Mouse (Mus musculus): Measurements from ENCODE around the gene Rapgef3. TPM values are rescaled to one million over a fixed set of nuclear protein-coding genes. Genes with fewer than 3 reads are reported as not detected.

The Rapgef3 gene
- total RNA-seq, 4 experiments from 2014 or later, result 20.5 to 27.4 (median 23.8) TPM

DNA sequence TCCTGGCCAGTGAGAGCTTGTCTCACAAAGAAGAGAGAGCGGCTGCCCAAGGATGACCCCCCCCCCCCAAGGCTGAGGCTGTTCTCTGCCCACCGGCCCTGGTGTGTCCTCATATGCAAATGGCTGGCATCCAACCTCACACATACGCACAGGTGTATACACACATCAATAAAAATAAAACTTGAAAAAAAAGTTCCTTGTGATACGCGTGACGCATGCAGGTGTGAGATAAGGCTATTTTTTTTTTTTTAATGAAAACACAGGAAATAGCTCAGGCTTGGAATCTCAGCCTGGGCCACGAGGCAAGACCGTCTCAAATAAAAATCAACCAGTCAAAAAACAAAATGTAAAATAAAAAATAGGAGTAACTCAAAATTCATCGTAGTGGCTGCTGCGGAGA, 21.5 kb downstream of the Rapgef3 start:
- DNase-seq (ENCODE audit: low spot score), result no peak

DNA sequence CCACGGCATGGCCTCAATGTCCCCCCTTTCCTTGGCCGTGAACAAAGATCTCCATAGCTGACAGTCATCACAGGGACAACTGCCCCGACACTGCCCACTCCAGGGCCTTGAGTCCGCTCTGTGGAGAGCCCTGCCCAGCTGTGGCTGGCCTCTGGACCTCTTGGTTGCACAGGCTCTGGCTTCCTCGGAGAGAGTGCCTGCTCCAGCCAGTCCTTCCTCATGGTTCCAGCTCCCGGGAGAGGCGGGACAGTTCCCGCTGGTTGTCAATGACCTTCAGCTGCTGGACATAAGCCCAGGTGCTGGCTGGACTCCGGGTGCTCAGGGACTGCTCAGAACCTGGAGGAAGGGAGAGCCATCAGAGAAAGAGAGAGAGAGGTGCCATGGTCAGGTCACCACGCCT, 22.4 kb downstream of the Rapgef3 start:
- DNase-seq (ENCODE audit: low spot score), result peak; percentile 75

DNA sequence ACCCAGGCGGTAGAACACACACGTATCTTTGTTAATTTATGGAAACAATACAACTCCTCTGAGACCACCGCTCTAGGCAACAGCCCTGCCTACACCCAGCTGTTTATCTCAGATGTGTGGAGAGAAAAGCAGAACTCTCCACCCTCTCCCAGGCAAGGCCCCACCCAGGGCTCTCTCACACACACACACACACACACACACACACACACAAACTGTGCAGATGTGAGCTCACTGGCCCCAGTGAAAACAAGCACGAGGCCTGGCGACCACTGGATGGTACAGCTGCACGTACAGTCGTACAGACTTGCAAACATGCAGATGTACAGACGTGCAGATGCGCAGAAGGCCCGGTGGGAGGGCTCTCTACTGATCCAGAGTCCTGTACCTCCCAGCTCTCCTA, 22.8 kb downstream of the Rapgef3 start:
- no peak for DNase-seq (ENCODE audit: low spot score)

DNA sequence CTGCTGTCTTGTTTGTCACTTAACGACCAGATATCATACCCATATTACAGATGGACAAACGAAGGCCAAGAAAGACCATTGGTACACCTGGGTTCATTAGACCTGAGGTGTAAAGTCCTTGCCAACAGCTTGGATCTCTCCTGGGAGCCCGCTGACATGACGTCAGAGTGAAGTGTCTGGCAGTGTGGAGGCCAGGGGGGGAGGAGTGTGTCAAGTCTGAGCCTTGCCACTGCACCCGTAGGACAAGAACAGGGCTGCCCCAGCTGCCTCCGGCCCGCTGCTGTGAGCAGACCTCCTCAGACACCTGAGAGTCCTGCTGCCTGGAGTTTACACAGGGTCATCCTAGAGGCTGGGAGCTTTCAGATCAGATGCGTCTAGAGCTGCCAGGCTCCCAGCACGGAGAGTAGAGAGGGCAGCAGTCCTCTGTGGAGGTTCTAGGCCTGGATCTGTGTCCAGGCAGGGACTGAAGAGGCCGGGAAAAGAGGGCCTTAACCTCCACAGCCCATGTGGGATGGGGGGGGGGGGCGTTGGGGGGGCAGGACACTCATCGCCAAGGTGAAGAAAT, 23.7 kb downstream of the Rapgef3 start:
- no peak for DNase-seq (ENCODE audit: low spot score)

DNA sequence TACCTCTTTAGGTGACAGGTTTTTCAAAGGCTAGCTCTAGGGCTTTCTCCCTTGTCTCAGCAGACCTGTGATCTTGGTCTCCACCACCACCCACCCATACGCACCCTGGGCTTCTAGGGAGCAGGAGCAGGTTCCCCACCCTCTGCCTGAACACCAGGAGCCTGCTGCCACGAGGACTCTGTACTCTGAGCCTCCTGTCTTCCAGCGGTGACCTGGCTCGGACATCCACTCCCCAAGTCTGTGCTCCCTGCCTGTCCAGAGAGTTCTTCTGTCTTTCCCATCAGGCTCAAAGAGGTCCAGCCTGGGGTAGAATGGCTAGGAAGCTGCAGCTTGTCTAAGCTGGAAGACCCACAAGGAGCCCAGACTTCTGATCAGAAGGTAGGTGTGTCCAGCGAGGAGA, 24.6 kb downstream of the Rapgef3 start:
- no peak for DNase-seq (ENCODE audit: low spot score)

DNA sequence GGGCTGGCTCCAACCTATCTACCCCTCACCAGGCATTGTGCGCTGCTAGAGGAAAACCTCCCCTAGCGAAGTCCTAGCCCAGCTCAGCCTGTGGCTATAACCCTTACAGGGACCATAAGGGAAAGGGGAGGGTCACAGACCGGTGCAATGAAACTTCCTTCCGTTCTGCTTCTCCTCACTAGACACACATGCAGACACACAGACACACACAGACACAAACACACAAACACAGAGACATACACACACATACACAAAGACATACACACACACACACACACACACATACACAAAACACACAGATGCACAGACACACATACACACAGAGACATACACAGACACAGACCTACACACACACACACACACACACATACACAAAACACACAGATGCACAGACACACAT, 25.2 kb downstream of the Rapgef3 start:
- no peak for DNase-seq (ENCODE audit: low spot score)

DNA sequence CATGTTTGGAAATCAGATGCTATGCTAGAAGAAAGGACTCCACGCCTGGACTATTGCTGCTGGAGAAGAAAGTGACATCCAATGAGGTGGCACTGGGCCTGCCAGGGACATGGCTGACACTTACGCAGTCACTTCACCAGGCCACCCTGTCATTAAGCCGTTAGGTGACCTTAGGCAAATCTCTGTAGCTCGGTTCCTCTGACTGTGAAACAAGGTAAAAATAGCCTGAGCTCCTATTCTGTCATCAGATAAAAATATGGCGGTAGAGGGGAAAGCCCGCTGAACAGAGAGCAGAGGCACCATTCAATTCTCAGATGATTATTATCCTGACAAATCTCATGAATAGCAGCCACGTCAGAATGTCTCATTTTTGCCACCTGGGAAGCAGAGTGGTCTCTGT, 25.7 kb downstream of the Rapgef3 start:
- DNase-seq (ENCODE audit: low spot score), result no peak

DNA sequence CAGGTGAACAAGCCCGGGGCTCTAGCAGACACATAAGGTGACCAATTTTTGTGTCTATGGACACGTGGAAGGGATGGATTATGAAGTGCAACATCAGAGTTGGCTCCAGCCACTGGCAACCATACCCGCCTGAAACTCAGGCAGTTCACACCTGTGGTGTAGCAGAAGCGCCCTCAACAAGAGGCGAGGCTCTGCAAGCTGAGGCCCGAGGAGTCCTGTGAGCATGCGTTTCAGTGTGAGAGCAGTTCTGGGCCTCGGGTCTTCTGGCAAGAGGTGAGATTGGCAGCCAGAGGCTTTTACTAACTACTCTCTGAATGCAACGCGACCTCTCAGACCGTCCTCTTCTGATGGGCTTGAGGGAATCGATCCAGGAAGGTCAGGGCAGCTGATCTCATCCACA, 26.1 kb downstream of the Rapgef3 start:
- DNase-seq (ENCODE audit: low spot score), result no peak

DNA sequence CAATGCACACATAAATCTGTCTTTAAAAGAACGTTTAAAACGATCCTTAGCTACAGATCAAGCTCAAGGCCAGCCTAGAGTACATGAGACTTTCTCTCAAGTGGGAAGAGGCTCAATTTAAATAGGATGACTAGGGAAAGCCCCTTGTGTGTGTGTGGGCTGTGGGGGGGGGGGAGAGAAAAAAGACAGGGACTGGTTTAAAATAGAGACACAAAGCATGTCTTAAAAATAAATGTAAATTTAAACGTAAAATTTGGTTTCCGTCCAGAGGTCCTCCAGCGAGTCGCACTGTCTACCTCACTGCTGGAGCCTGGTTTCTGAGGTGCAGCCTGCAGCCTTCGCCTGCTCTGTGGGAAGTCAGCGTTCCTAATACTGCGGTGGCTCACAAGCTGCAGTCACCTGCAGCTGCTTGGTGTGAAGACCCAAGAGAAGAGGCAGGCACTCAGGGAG, 27.5 kb downstream of the Rapgef3 start:
- no peak for DNase-seq (ENCODE audit: low spot score)

DNA sequence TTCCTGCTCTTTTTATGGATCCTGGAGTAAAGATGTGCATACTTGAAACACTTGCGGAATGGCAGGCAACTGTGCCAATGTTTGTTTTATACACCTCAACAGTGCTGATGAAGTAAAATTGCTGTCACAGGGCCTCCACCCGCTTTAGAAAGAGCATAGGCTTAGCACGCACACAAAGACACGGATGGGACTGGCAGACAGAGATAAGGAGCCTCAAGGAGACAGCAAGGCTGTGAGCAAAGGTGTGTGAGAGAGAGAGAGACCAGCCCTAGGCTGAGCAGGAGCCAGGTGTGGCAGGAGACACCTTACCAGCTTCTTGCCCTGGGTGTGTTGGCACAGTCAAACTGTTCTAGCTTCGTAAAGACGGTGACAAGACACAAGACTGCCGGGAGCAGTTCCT, 28.8 kb downstream of the Rapgef3 start:
- DNase-seq (ENCODE audit: low spot score), result no peak

DNA sequence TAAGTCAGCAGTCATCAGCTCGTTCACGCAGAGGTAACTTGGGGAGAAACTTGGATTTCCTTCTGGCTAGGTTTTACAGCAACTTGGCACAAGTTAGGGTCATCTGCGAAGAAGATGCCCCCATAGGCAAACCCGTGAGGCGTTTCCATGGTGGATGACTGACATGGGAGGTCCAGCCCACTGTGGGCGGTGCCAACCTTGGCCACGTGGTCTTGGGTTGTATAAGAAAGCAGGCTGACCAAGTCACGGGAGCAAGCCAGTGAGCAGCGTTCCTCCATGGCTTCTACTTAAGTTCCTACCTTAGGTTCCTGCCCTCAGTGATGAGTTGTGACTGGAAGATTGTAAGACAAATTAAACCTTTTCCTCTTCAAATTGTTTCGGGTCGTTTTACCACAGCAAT, 35.8 kb downstream of the Rapgef3 start:
- no peak for DNase-seq (ENCODE audit: low spot score)

DNA sequence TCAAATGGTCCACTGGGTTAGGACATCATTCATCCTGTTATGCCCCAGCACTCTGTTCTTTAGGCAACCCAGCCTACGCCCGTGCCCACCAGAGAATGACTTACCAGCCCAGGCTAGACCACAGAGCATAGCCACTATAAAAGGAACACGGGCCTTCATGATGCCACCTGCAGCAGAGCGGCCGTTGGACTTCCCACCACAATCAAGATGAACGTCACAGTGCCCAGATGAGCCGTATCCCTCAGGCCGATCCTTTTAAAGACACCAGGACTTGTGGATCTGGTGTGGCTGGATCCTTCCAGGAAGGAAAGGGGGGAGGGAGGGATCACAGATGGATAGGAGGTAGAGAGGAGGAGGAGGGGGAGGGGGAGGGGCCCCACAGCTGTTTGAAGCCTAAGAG, 36.7 kb downstream of the Rapgef3 start, which contains the start of gene Endou:
TSS of gene Endou (minus strand) at position 229 of the 400 bp plus-strand sequence.
- DNase-seq (ENCODE audit: low spot score), result no peak

DNA sequence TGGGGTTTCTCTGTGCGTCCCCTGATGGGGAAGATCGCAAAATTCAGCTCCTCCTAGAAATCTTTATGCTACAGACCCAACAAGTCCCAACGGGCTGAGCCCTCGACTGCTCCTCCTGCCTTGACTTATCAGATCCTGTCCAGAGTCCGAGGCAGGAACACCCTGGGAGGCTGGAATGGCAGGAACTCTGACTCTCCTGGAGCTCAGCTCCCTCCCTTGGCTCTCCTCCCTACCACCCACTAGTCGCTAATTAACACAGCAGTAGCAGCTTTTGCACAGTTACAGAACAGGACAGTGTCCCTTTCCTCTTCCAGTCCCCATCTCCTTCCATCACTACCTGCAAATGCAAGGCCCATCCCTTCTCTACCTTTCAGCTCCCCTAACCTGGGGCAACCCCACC, 37.4 kb downstream of the Rapgef3 start:
- DNase-seq (ENCODE audit: low spot score), result no peak

DNA sequence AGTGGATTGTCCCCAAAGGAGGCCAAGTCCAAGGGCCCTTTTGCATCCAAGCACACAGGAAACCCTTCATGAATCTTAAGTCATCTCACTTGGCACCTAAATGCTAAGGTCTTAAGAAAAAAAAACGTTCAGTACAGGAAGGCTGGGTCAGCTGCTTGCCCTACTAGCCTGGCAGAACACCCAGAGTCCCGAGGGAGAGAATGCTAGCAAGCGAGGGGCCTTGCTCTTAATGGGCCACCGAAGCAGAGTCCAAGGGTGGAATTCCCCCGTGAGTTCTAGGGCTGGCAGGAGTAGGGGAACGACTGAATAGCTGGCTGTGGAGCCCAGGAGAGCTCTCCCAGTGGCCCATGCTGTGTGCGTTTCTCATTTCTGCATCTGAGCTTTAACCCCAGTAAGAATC, 39.0 kb downstream of the Rapgef3 start:
- no peak for DNase-seq (ENCODE audit: low spot score)

DNA sequence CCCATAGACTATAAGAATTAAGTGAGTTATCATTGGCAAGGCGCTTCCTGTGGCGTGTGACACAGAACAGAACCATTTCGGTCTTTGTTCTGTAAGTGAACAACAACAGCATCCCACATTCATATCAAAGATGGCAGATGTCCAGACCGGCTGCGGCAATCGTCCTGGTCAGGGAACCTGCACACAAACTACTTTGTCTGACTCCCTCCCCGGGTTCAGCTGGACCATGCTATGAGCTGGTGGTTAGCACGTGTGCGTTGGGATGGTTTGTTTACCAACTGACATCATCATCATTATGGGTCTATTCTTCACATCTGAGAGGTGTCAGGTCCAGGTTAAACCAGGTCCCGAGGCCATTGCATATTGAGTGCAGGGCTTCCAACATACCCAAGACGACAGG, 39.4 kb downstream of the Rapgef3 start:
- DNase-seq (ENCODE audit: low spot score), result no peak

DNA sequence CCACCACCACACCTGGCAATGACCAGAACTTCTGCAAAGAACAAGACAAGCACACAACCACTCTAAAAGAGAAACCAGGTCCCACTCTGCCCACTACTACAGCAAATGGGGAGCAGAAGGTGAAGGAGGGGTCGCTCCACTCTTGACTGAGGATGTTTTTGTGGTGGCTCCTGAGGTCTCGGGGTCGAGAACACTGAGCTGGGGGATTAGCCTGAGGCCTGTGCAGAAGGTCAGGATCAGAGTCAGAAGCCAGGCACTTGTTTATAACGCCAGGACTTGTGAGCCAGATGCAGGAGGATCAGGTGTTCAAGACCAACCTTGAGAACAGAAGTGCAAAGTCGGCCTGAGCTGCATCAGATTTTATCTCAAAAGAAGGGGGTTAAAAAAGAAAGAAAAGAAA, 40.3 kb downstream of the Rapgef3 start:
- no peak for DNase-seq (ENCODE audit: low spot score)

DNA sequence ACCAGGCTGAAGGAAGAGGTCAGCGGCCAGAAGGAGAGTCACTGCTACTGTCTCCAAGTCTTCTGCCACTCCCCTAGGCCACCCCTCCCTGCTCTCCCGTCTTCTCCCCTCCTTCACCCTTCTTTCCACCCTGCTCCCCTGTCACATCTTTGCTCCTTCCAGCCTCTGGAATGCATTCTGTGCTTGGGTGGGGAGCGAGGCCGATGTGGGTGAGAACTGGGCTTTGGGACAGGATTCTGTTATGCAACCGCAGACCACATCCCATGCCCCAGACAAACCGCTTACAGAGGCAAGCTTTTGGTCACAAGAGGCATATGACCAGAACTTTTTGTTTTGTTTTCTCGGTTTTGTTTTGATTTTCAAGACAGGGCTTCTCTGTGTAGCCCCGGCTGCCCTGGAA, 40.7 kb downstream of the Rapgef3 start:
- no peak for DNase-seq (ENCODE audit: low spot score)

DNA sequence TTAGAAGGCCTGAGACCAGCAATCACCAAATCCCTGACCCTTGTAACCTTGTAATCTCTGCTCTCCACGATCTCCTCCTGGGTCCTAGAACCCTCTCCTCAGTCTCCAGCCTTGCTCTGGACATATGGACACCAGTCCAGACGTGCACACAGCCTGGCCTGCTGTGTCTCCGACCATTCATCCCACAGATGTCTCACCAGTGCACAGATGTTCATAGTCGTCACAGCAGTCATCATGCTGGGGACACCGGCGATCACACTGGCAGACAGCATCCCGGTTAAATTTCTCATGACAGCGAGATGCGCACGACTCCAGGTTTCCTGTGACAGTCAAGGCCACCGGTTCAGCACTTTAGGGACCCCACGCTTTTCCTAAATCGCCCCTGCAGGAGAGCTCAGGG, 41.5 kb downstream of the Rapgef3 start:
- no peak for DNase-seq (ENCODE audit: low spot score)

DNA sequence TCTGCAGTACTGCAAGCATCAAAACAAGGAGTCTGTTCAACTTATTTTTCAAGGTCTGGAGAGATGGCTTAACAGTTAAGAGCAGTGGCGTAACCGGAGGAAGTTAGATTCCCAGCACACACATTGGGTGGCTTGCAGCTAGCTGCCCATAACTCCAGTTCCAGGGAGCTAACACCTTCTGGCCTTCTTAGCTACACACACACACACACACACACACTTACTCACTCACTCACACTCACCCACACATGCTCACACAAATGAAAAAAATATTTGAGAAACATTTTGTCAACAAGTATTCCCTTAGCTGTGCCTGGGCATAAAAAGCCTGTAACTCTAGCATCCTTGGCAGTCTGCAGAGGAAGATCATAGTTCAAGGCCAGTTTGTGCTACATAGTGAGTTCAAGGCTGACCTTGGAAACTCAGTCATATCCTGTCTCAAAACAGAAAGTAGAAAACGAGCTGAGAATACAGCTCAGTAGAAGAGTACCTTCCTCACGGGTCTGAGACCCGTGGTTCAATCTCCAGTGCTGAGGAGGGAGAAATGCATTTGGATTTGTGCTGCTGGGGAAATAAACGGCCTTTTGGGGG, 42.5 kb downstream of the Rapgef3 start:
- DNase-seq (ENCODE audit: low spot score), result no peak

DNA sequence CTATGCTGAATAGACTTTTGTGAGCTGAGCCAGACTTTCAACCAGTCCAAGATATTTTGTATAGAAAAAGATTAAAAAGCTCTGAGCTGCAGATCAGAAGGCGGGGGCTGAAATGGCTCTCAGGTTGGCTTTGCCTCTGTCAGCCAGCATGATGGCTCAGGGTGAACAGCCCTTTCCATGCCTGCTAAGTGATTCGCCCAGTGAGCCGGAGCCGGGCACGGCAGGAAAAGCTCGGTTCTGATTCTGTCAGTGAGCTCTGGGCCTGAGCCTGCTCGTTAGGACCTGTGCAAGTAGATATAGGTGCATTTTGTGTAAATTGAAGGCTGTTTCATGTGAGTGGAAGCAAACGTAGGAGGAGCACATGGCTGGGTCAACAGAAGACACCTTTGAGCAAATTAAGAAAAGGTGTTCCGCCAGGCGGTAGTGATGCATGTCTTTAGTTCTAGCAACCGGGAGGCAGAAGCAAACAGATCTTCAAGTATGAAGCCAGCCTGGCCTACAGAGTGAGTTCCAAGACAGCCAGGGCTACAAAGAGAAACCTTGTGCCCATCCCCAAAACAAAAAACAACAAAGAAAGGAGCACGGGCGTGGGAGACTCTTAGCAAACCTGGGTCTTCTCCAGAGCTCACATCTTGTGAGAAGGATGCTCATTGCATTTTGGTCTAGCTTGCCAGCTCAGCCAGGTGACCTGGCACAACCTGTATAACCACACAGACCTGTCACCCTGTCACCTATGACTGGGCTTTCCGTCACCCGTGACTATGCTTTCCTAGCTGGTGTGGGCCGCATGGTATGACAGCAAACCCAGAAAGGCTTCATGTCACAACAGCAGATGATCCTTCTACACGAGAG, 43.2 kb downstream of the Rapgef3 start:
- no peak for DNase-seq (ENCODE audit: low spot score)

DNA sequence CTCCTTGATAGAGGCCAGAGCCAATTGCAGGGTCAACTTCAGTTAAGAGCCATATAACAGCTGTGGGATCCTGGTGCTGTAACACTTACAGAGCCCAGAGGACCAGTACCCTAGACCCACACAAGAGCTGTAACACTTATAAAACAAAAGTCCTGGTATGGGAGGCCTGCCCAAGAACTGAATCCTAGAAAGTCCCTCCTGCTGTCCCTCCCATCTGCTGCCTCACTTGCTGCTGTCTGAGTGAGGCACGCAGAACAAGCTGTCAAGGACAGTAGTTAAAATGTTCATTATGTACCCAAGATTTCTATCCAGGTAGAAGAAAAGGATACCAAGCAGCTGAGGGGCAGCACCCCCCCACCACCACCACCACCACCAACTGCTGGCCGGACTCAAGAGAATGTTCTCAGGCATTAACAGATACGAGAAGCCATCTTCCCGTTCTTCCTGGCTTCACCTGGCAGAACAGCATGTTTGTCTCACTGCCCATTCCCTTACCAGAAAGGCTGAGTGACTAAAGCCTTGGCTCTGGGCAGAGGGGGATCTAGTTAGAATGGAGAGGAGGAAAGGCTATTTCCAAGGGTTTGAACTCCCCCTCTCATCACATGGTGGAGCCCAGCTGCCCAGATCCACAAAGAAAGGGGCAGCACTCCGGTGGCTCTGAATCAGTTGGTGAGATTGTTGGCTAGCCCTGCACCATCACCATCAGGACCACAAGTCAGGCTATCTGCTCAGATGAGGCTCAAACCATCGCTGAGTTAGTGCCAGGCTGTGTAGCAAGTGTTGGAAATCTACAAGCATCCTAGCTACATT, 44.0 kb downstream of the Rapgef3 start:
- DNase-seq (ENCODE audit: low spot score), result no peak

DNA sequence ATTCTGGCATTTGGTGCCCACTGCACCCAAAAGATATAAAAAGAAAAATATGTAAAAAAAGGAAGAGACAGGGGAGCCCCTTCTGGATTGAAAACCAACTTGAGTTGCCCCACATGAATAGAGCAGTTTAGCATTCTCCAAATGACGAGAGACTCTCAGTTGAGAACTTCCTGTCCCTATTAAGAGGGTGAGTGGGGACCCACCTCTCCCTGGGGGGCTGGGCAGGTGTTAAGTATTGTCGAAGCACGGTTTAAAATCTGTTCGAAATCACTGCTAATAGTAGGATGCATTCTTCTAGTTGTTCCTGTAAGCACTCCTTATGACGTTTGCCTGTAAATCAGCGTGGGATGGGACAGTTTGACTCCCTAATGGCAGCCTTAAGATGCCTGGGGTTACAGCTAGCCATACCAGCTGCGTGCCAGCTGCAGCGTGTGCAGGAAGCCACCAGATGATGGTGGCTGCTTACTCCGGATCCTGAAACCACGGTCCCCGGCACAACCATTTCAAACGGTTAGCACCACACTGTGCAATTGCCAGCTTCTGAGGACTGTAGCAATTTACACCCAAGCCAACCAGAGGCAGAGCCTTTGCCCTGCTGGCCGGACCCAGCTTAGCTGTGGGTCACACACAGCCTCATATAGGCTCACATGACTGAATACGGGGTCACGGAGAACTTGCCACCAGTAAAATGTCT, 46.6 kb downstream of the Rapgef3 start:
- DNase-seq (ENCODE audit: low spot score), result no peak

Measured in heart, adult 8-10 months (tissue).